Mouse (Mus musculus) heart, adult 2 months (tissue): ENCODE measurements at regions not wholly inside any gene's neighbourhood (a gene's known extent, or its start where the extent isn't known, plus 50 kb on each side); places are given as distances from the start of the nearest gene placed in this dataset.
A peak's percentile ranks its signal among the peaks of the same experiment; 100 is the strongest.

Source experiments
- DNase-seq, 2 experiments: peaks; one replicate each; pipeline ENCODE4 v3.0.0; 2021
- H3K27ac ChIP-seq: fragments of 200-600 bp; 2 replicates; pipeline ENCODE4 v1.8.1; 2022
- H3K27me3 ChIP-seq: fragments of 200-500 bp; 2 replicates; pipeline ENCODE4 v1.6.1; 2012; ENCODE audit warnings: mild to moderate bottlenecking, low read length, inconsistent platforms, mixed read lengths; ENCODE audit not compliant: control insufficient read depth, insufficient read depth
- H3K36me3 ChIP-seq: fragments of 200-500 bp; 2 replicates; pipeline ENCODE4 v1.6.1; 2012; ENCODE audit warnings: low read length, inconsistent platforms; ENCODE audit not compliant: control insufficient read depth, insufficient read depth
- H3K4me1 ChIP-seq: fragments of 200-500 bp; 2 replicates; pipeline ENCODE4 v1.6.1; 2011; ENCODE audit warnings: low read length; ENCODE audit not compliant: control insufficient read depth, insufficient read depth
- H3K4me3 ChIP-seq: fragments of 200-600 bp; 2 replicates; pipeline ENCODE4 v1.8.1; 2022
- H3K79me2 ChIP-seq: fragments of 200-500 bp; replicated peaks from 2 replicates; pipeline ENCODE4 v1.6.1; 2012; ENCODE audit warnings: mild to moderate bottlenecking, inconsistent platforms, low read length, moderate library complexity, mixed read lengths; ENCODE audit not compliant: control insufficient read depth, insufficient read depth
- H3K9ac ChIP-seq: fragments of 200-500 bp; 2 replicates; pipeline ENCODE4 v1.6.1; 2012; ENCODE audit warnings: low read depth, mild to moderate bottlenecking, control low read depth, inconsistent platforms, low read length, mixed read lengths
- CTCF ChIP-seq: fragments of 200-600 bp; IDR thresholded peaks from 2 replicates; pipeline ENCODE4 v1.8.1; 2022; ENCODE audit warnings: antibody characterized with exemption, mild to moderate bottlenecking, moderate library complexity
- EP300 ChIP-seq: fragments of 200-500 bp; IDR thresholded peaks from 2 replicates; pipeline ENCODE4 v1.6.1; 2011; ENCODE audit warnings: low read depth, low read length, control low read depth; ENCODE audit not compliant: insufficient read depth
- POLR2A ChIP-seq: fragments of 200-500 bp; IDR thresholded peaks from 2 replicates; pipeline ENCODE4 v1.6.1; 2011; ENCODE audit warnings: mild to moderate bottlenecking, low read depth, low read length, control low read depth; ENCODE audit not compliant: insufficient read depth
- WGBS: fragments of 180-500 bp; shearing (Covaris S2); methylation state at CpG from one replicate; pipeline ENCODE4 v1.1.7; 2018; 5-methylcytosine and 5-hydroxymethylcytosine counted together
- intact Hi-C: fragments of 180-260 bp; cut with DNase I; formaldehyde crosslinking; loops from one replicate; pipeline ENCODE4 v1.15.1; 2025

GRCm38 (mm10) chr16:29946966-29947365 lies 117.2 kb upstream of the Hes1 start:
- Histone ChIP-seq H3K27me3 (no peaks in the 10 kb centered on the region), H3K27ac (peak overlapping the region; percentile 91), H3K9ac (no peak overlapping the region), H3K79me2 (no peaks in the 10 kb centered on the region), H3K4me3 (no peak overlapping the region), H3K4me1 (peaks cover 28% of the 10 kb centered on the region), H3K36me3 (peaks cover 13% of the 10 kb centered on the region)
- 76% methylated on average over 5 of the region's 5 CpGs for WGBS
- no peak for TF ChIP-seq POLR2A
- no peak for TF ChIP-seq CTCF
- no peak for TF ChIP-seq EP300
- intact Hi-C loops = loop anchor here (1.0 to 2.0 kb wide), 8 partner anchors 49 to 241 kb away; no protein-coding TSS in a partner anchor
- DNase-seq = peak; percentile 62 to 70

- H3K4me1 ChIP-seq = peaks cover 28% of the 10 kb centered on the region
- H3K36me3 ChIP-seq = peaks cover 13% of the 10 kb centered on the region
- no peak overlapping the region for H3K9ac ChIP-seq
- H3K27me3 ChIP-seq = no peaks in the 10 kb centered on the region
- intact Hi-C loops = loop anchor here (2.0 kb wide), 2 partner anchors 131 to 213 kb away; no protein-coding TSS in a partner anchor
- no peak overlapping the region for H3K27ac ChIP-seq
- DNase-seq = no peak
- no peak overlapping the region for H3K4me3 ChIP-seq
- no peaks in the 10 kb centered on the region for H3K79me2 ChIP-seq
- TF ChIP-seq EP300 = no peak
- no peak for TF ChIP-seq CTCF
- no peak for TF ChIP-seq POLR2A
- 64% methylated on average over 5 of the region's 5 CpGs for WGBS
Measured at GRCm38 (mm10) chr16:29947670-29948069, 116.5 kb upstream of the Hes1 start.

- Histone ChIP-seq H3K27ac (no peak overlapping the region), H3K27me3 (no peaks in the 10 kb centered on the region), H3K4me1 (peaks cover 14% of the 10 kb centered on the region), H3K36me3 (peaks cover 2% of the 10 kb centered on the region; the same call in 1 of the 2 replicates), H3K9ac (no peak overlapping the region), H3K79me2 (no peaks in the 10 kb centered on the region), H3K4me3 (no peak overlapping the region)
- no peak for TF ChIP-seq POLR2A
- TF ChIP-seq EP300 = no peak
- TF ChIP-seq CTCF = no peak
- intact Hi-C loops = no loop called here
- WGBS = 71% methylated on average over 9 of the region's 9 CpGs
- DNase-seq = no peak
Measured at GRCm38 (mm10) chr16:29950136-29950535, 114.0 kb upstream of the Hes1 start.

- Histone ChIP-seq H3K4me3 (no peak overlapping the region), H3K36me3 (no peaks in the 10 kb centered on the region), H3K27ac (no peak overlapping the region), H3K27me3 (no peaks in the 10 kb centered on the region), H3K4me1 (peaks cover 10% of the 10 kb centered on the region), H3K79me2 (no peaks in the 10 kb centered on the region), H3K9ac (no peak overlapping the region)
- intact Hi-C loops = no loop called here
- 98% methylated on average over 4 of the region's 4 CpGs for WGBS
- no peak for DNase-seq
- TF ChIP-seq CTCF (no peak), EP300 (no peak), POLR2A (no peak)
Measured at GRCm38 (mm10) chr16:29950791-29951190, 113.4 kb upstream of the Hes1 start.

GRCm38 (mm10) chr16:29954700-29955099 lies 109.5 kb upstream of the Hes1 start:
- WGBS = 64% methylated on average over 10 of the region's 10 CpGs

GRCm38 (mm10) chr16:29956904-29957303 lies 107.3 kb upstream of the Hes1 start:
- Histone ChIP-seq H3K27me3 (no peaks in the 10 kb centered on the region), H3K4me1 (peaks cover 2% of the 10 kb centered on the region; the same call in 1 of the 2 replicates), H3K79me2 (no peaks in the 10 kb centered on the region), H3K27ac (no peak overlapping the region), H3K9ac (no peak overlapping the region), H3K4me3 (no peak overlapping the region), H3K36me3 (no peaks in the 10 kb centered on the region)
- TF ChIP-seq CTCF (no peak), EP300 (no peak), POLR2A (no peak)
- DNase-seq = no peak
- WGBS = 65% methylated on average over 7 of the region's 7 CpGs
- intact Hi-C loops = no loop called here

More at GRCm38 (mm10) chr16:29954700-29955099, 109.5 kb upstream of the Hes1 start:
- Histone ChIP-seq H3K27ac (no peak overlapping the region), H3K9ac (no peak overlapping the region), H3K79me2 (no peaks in the 10 kb centered on the region), H3K36me3 (no peaks in the 10 kb centered on the region), H3K4me3 (no peak overlapping the region), H3K27me3 (no peaks in the 10 kb centered on the region), H3K4me1 (no peaks in the 10 kb centered on the region; the same call in 1 of the 2 replicates)
- no peak for DNase-seq
- intact Hi-C loops = no loop called here
- TF ChIP-seq POLR2A (no peak), EP300 (no peak), CTCF (no peak)
